Mouse (Mus musculus) stomach, postnatal 0 days (tissue): ENCODE data around the gene Glipr1l2. TPM values are rescaled to one million over a fixed set of nuclear protein-coding genes. Genes with fewer than 3 reads are reported as not detected.
"Not testable (repeated sequence)": the region's sequence is repeated elsewhere in the genome, so short reads cannot be mapped to it uniquely, and the experiment has no call there.

Source experiments
- ATAC-seq: fragments of 200-750 bp; cut with Nextera tagmentation; 2 replicates; pipeline ENCODE4 v1.8.0; 2017; ENCODE audit not compliant: low FRiP score, low TSS enrichment
- DNase-seq: peaks from one replicate; pipeline ENCODE4 v3.0.0-alpha.2; 2016; ENCODE audit warnings: low spot score
- H3K27ac ChIP-seq: fragments of 300-500 bp; sonication (generic); replicated peaks from 2 replicates; pipeline ENCODE4 v1.5.1; 2014; ENCODE audit warnings: mild to moderate bottlenecking, control low read depth
- H3K27me3 ChIP-seq: fragments of 300-500 bp; sonication (generic); 2 replicates; pipeline ENCODE4 v1.6.1; 2014; ENCODE audit warnings: low read length; ENCODE audit not compliant: control insufficient read depth, insufficient read depth
- H3K36me3 ChIP-seq: fragments of 300-500 bp; sonication (generic); 2 replicates; pipeline ENCODE4 v1.6.1; 2014; ENCODE audit warnings: low read length, mixed read lengths; ENCODE audit not compliant: control insufficient read depth, insufficient read depth
- H3K4me1 ChIP-seq: fragments of 300-500 bp; sonication (generic); replicated peaks from 2 replicates; pipeline ENCODE4 v1.6.1; 2014; ENCODE audit warnings: antibody characterized with exemption; ENCODE audit not compliant: control insufficient read depth, insufficient read depth
- H3K4me2 ChIP-seq: fragments of 300-500 bp; sonication (generic); replicated peaks from 2 replicates; pipeline ENCODE4 v1.6.1; 2014; ENCODE audit warnings: low read depth, mild to moderate bottlenecking, control low read depth, moderate library complexity
- H3K4me3 ChIP-seq: fragments of 300-500 bp; sonication (generic); 2 replicates; pipeline ENCODE4 v1.5.1; 2014; ENCODE audit warnings: low read depth, low read length, control low read depth
- H3K9ac ChIP-seq: fragments of 300-500 bp; sonication (generic); 2 replicates; pipeline ENCODE4 v1.6.1; 2014; ENCODE audit warnings: mild to moderate bottlenecking, low read length, control low read depth, mixed read lengths
- H3K9me3 ChIP-seq: fragments of 300-500 bp; sonication (generic); 2 replicates; pipeline ENCODE4 v1.6.1; 2016; ENCODE audit warnings: low read length; ENCODE audit not compliant: control insufficient read depth
- CTCF ChIP-seq: IDR thresholded peaks from 2 replicates; pipeline ENCODE4 v1.5.1; 2016; ENCODE audit warnings: antibody characterized with exemption, low read depth, mild to moderate bottlenecking, moderate library complexity
- EP300 ChIP-seq: optimal IDR thresholded peaks from 2 replicates; pipeline ENCODE3; 2016; ENCODE audit warnings: antibody characterized with exemption
- WGBS: fragments of 180-500 bp; shearing (Covaris S2); extraction: QIAGEN DNeasy Blood & Tissue Kit; methylation state at CpG from one replicate; pipeline ENCODE4 v1.1.7; 2014; 5-methylcytosine and 5-hydroxymethylcytosine counted together
- polyA plus RNA-seq: library from polyadenylated mRNA; unstranded; fragments of >200 nt; fragmentation: Nextera tagmentation; extraction: Ambion mirVana; gene quantifications from 2 replicates; pipeline ENCODE4 v1.2.1, GENCODE M21; 2015

Gene Glipr1l2
- polyA plus RNA-seq, 1 experiment from 2014 or later = not detected

GRCm38 (mm10) chr10:112080044-112080443 is 3.1 kb upstream of the Glipr1l2 start:
- 31% methylated on average over 2 of the region's 2 CpGs for WGBS

DNA sequence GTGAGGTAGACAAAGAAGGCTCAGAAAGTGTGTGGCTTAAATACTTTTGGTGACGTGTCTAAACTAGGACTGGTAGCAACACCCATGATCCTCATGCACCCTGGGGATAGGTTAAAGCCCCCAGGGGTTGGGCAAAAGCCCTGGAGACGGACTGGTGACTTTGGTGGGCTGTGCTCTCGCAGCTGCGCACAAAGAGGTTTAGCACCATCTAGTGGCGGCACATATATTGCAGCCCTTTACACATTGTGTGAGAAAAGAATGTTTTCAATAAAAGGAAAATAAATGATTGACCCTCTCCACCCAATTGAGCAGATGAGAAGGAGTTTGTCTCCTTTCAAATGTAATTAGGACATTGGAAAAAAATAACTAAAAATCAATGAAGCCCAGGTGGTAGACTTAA is 22.6 kb downstream of the Glipr1l2 start:
- TF ChIP-seq CTCF = peak; percentile 78
- DNase-seq = peak; percentile 31
- not testable (repeated sequence) for H3K27ac ChIP-seq, H3K9ac ChIP-seq, H3K4me2 ChIP-seq, H3K9me3 ChIP-seq, ATAC-seq, H3K36me3 ChIP-seq, H3K4me3 ChIP-seq, H3K27me3 ChIP-seq, H3K4me1 ChIP-seq
- WGBS = 5% methylated on average over 5 of the region's 5 CpGs

More at GRCm38 (mm10) chr10:112080044-112080443, 3.1 kb upstream of the Glipr1l2 start:
- Histone ChIP-seq H3K4me3 (no peak overlapping the region), H3K36me3 (no peaks in the 10 kb centered on the region), H3K9me3 (no peaks in the 10 kb centered on the region), H3K27me3 (no peaks in the 10 kb centered on the region), H3K27ac (no peak overlapping the region), H3K4me1 (no peaks in the 10 kb centered on the region), H3K9ac (no peak overlapping the region), H3K4me2 (no peak overlapping the region)
- ATAC-seq = no peak
- no peak for DNase-seq
- TF ChIP-seq EP300 = no peak
- TF ChIP-seq CTCF = no peak

GRCm38 (mm10) chr10:112110401-112110800 is 27.2 kb downstream of the Glipr1l2 start:
- ATAC-seq = no peak
- Histone ChIP-seq H3K27ac (no peak overlapping the region), H3K4me3 (no peak overlapping the region), H3K27me3 (no peaks in the 10 kb centered on the region), H3K9ac (no peak overlapping the region), H3K9me3 (no peaks in the 10 kb centered on the region), H3K4me1 (no peaks in the 10 kb centered on the region), H3K36me3 (no peaks in the 10 kb centered on the region), H3K4me2 (no peak overlapping the region)
- DNase-seq = no peak
- TF ChIP-seq EP300 = no peak
- TF ChIP-seq CTCF = no peak
- WGBS = 86% methylated on average over 7 of the region's 7 CpGs

DNA sequence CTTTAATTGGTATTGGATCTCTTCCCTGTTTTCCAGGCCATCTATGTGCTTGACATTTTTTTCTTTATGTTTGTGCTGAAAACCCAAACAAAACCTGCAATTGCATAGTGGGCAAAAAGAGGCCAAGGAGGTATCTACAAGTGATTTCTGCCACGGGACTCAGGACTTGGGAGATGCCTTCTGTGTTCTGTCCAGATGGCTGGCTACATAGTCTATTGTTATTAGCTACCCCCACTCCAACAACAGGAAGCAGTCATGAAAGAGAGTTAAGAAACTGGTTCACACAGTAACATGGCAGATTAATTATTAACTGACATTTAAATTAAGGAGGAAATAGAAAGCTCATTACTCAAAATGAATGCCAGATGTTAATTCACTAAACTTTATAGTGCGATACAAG is 41.9 kb downstream of the Glipr1l2 start:
- not testable (repeated sequence) for ATAC-seq

DNA sequence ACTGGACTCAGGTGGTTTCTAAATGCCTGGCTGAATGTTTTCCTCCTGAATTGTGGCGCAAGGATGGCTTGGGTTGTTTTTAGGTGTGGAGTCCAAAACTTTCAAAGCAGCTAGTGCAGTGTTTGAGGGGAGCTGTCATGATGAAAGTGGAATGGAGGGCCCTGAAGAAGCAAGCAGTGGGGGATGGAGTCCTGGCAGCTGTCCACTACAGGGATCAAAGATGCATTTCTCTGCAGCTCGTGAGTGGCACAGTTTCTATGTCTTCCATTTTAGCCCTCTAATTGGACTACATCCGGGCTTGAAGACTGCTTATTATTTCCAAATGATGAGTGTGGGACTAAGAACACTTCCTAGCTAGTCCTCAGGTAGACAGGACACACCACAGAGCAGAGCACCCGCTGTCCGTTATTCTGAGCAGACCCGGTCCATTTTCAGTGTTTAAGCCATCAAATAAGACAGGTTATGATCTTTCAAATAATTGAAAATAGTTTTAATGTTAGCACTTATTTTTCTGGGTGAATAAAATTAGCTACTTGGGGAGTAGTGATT is 44.6 kb downstream of the Glipr1l2 start:
- H3K27ac ChIP-seq, H3K9ac ChIP-seq, ATAC-seq, H3K4me2 ChIP-seq, H3K36me3 ChIP-seq, H3K9me3 ChIP-seq, H3K4me3 ChIP-seq, DNase-seq, H3K27me3 ChIP-seq, H3K4me1 ChIP-seq: not testable (repeated sequence)
- WGBS = 74% methylated on average over 6 of the region's 6 CpGs

More for the DNA sequence above, 41.9 kb downstream of the Glipr1l2 start:
- not testable (repeated sequence) for H3K27ac ChIP-seq, H3K9ac ChIP-seq, H3K9me3 ChIP-seq, DNase-seq, H3K4me3 ChIP-seq, H3K36me3 ChIP-seq, H3K27me3 ChIP-seq, H3K4me1 ChIP-seq, H3K4me2 ChIP-seq
- WGBS = 57% methylated on average over 2 of the region's 2 CpGs

DNA sequence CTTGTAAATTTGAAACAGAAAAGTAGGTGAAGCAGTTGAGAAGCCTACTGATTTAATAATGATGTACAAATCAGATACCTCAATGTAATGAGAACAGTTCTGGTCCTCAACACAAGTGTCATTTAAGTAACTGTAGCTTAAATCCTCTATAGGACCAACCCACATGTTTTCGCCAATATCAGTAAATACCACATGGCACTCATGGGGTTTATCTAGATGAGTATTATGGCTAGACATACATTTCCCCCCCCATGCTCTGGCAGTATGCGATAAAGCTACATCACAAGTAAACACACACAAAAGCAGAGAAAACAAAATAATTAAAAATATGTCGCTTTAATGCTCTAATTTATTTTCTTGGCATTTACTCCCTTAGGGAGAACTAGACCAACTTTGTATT is 49.0 kb downstream of the Glipr1l2 start:
- H3K27me3 ChIP-seq = no peaks in the 10 kb centered on the region
- no peak for TF ChIP-seq EP300
- no peak for TF ChIP-seq CTCF
- H3K27ac ChIP-seq = no peak overlapping the region
- no peaks in the 10 kb centered on the region for H3K4me1 ChIP-seq
- ATAC-seq = no peak
- 90% methylated on average over 3 of the region's 3 CpGs for WGBS
- H3K4me3 ChIP-seq = no peak overlapping the region
- H3K36me3 ChIP-seq = no peaks in the 10 kb centered on the region
- no peak overlapping the region for H3K9ac ChIP-seq
- H3K4me2 ChIP-seq = no peak overlapping the region
- DNase-seq = no peak
- no peaks in the 10 kb centered on the region for H3K9me3 ChIP-seq
